Mouse (Mus musculus): ENCODE measurements around the gene Gm3259. TPM values are rescaled to one million over a fixed set of nuclear protein-coding genes. Genes with fewer than 3 reads are reported as not detected.
"Not testable (repeated sequence)": the region's sequence is repeated elsewhere in the genome, so short reads cannot be mapped to it uniquely, and the experiment has no call there.

Gene Gm3259
- not detected for total RNA-seq (2021)
- long read RNA-seq, experiment 1 = 0 reads
- long read RNA-seq, experiment 2 = 0 reads

DNA sequence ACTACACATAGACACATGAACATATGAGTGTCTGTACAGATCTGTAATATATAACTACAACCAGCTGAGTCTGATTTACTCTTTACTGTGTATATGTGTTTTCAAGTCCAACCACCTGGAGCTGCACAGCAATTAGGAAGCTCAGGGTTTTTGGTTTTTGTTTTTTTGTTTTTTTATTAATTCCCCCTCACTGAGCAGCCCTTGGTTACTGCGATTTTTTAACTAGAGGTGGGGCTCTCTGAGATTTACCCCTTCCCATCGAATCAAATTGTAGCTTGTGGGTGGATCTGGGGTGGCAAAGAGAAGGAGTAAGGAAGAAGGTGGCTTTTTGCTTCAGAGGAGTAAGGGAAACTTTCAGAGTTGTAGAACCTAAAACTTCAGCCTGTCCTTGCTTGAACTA is at the start of gene Gm3259:
TSS of gene Gm3259 (plus strand) at position 301 of the 400 bp plus-strand sequence.
- not testable (repeated sequence) for DNase-seq (ENCODE audit: low spot score in 2 of 2)

DNA sequence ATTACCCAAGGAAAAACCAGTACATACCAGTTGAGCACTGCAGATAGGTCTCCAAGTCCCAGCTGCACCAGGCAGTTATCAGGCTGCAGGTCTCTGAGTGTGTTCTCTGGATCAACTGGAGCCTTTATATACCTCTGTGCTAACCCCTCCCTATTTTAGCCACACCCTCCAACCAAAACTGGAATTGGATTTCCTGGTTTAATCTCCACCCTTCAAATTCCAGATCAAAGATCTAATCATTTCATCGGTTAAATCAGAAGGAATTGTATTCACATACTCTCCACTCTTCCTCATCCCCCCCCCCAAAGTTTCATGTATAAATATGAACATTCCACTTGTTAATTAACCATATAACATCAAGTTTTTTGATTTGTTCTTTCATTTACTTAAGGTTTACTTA is 33.0 kb upstream of the Gm3259 start, which contains the start of gene Gm10424:
TSS of gene Gm10424 (minus strand) at position 101 of the 400 bp plus-strand sequence.
- DNase-seq (ENCODE audit: low spot score in 2 of 2) = not testable (repeated sequence)

Other genes starting within 250 kb of the Gm3259 start
- not detected for gene Gm7942, start 199.0 kb upstream of the Gm3259 start, total RNA-seq (2021)
- not detected for gene Gm16513, start 123.3 kb upstream of the Gm3259 start, total RNA-seq (2021)
- not detected for gene Gm10424, start 33.1 kb upstream of the Gm3259 start, total RNA-seq (2021)
- gene D5Ertd577e, start 150.9 kb downstream of the Gm3259 start, total RNA-seq (2021) = not detected
- gene Gm3286, start 204.8 kb downstream of the Gm3259 start, total RNA-seq (2021) = not detected

Data from adrenal gland, adult 18-20 months (tissue).